Mouse (Mus musculus): ENCODE measurements at regions not wholly inside any gene's neighbourhood (a gene's known extent, or its start where the extent isn't known, plus 50 kb on each side); places are given as distances from the start of the nearest gene placed in this dataset.

- no peak for DNase-seq (ENCODE audit: low read depth in 3 of 3, low spot score in 3 of 3)
- Histone ChIP-seq H3K4me3 (ENCODE audit: insufficient read depth in 1 of 2, low read depth in 2 of 2, low read length in 2 of 2) (no peak overlapping the region), H3K9me3 (ENCODE audit: control insufficient read depth, low read length) (no peaks in the 10 kb centered on the region), H3K4me2 (ENCODE audit: low read depth) (no peak overlapping the region), H3K27ac (no peak overlapping the region), H3K36me3 (replicated peaks; ENCODE audit: control insufficient read depth, insufficient read depth, low read depth) (no peaks in the 10 kb centered on the region), H3K27me3 (ENCODE audit: control insufficient read depth, insufficient read depth, low read length) (no peaks in the 10 kb centered on the region), H3K4me1 (replicated peaks; ENCODE audit: control insufficient read depth in 2 of 2, insufficient read depth in 2 of 2, low read length in 1 of 2) (no peaks in the 10 kb centered on the region), H3K9ac (replicated peaks) (no peak overlapping the region)
- no peak for ATAC-seq (ENCODE audit: insufficient read depth)
- TF ChIP-seq CTCF (IDR thresholded peaks at IDR 0.05; ENCODE audit: low read depth) (no peak), EP300 (IDR thresholded peaks at IDR 0.05; ENCODE audit: low read depth) (no peak)
- 49% methylated on average over 4 of the region's 4 CpGs for WGBS (ENCODE audit: insufficient replicate concordance)
Measured at GRCm38 (mm10) chr17:68218246-68218645, 55.4 kb upstream of the L3mbtl4 start.

- Histone ChIP-seq H3K4me2 (ENCODE audit: low read depth) (no peak overlapping the region), H3K27ac (no peak overlapping the region), H3K4me1 (replicated peaks; ENCODE audit: control insufficient read depth in 2 of 2, insufficient read depth in 2 of 2, low read length in 1 of 2) (no peaks in the 10 kb centered on the region), H3K9me3 (ENCODE audit: control insufficient read depth, low read length) (no peaks in the 10 kb centered on the region), H3K4me3 (ENCODE audit: insufficient read depth in 1 of 2, low read depth in 2 of 2, low read length in 2 of 2) (no peak overlapping the region), H3K36me3 (replicated peaks; ENCODE audit: control insufficient read depth, insufficient read depth, low read depth) (no peaks in the 10 kb centered on the region), H3K27me3 (ENCODE audit: control insufficient read depth, insufficient read depth, low read length) (no peaks in the 10 kb centered on the region), H3K9ac (replicated peaks) (no peak overlapping the region)
- DNase-seq (ENCODE audit: low read depth in 3 of 3, low spot score in 3 of 3) (no peak), ATAC-seq (ENCODE audit: insufficient read depth) (no peak)
- TF ChIP-seq CTCF (IDR thresholded peaks at IDR 0.05; ENCODE audit: low read depth): no peak
- TF ChIP-seq EP300 (IDR thresholded peaks at IDR 0.05; ENCODE audit: low read depth): no peak
- WGBS (ENCODE audit: insufficient replicate concordance): 66% methylated on average over 3 of the region's 3 CpGs
Measured at GRCm38 (mm10) chr17:68223170-68223569, 50.4 kb upstream of the L3mbtl4 start.
